Mouse (Mus musculus) thymus, postnatal 25 days (tissue): Measurements from ENCODE around the gene Agbl4.
A peak's percentile ranks its signal among the peaks of the same experiment; 100 is the strongest.

ENCODE experiments used
- DNase-seq: peaks from one replicate; pipeline ENCODE4 v3.0.0; 2022

The Agbl4 gene

DNA sequence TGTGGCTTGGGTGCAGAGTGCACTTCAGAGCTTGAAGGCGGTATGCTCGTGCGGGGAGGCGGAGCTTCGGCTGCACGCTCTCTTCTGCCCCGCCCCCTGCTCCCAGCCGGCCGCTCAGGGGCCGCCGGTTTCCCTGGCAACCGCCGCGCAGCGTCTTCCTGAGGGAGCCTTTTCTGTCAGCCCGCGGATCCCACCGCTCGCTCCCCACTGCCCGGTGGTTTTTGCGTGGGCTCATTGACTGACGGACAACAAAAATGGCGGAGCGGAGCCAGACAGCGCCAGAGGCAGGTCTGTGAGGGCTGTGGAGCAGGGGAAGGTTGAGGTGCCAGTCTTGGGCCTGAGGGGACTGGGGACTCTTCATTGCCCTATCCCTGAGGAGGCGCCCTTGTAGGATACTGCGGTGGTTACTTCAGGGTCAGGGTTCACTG lies at the start of gene Agbl4:
TSS of gene Agbl4 (plus strand) at position 44 of the 428 bp plus-strand sequence.
- DNase-seq, result peak; percentile 16

DNA sequence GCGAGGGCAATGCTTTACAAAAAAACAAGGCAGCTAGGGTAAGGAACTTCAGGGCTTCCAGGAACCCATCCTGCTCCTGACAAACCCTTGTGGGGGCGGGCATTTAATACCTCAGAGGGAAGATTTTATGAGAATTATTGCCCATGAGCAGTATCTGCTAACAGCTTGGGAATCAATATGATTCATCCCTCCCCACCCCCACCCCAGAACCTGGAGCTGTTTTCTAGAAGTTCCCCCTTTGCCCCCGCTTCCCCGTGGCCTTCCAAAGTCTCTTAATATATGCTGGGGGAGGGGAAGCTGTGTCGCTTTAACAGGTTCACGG lies 46.6 kb upstream of the Agbl4 start:
- no peak for DNase-seq

DNA sequence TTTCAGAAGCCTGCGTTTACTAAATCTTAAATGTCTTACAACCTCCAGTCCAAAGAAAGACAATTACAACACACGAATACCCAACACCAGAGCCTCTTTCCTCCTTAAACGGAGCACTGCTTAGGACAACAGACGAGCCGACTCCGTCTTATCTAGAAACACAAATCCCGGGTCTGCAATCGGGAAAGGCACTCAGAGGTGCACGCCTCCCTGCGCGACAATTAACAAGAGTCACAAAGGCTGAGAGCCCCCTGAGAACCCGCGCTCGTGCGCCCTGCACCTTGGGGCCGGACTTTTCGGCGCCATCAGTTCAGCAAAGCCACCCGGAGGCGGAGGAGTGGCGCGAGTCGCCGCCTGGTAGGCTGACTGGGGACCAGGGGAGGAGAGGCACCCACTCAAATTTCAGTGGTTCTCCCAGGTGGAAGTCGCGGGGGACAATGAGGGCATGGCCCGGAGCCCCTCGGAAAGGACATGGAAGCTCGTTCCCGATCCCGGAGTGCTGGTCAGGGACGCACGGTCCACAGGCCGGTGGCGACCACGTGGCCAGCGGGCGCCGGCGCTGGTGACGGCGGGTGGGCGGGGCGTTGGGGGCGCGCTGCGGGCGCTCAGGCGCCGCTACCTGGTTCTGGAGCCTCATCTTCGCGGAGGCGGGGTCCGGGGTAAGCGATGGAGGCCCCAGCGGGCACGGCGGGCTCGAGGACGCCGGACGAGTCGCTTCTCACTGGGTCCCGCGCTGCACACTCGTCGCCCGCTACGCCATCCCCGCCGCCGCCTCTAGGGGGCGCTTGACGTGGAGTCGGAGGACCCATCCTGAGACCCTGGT lies 46.1 kb upstream of the Agbl4 start, which contains the start of gene Elavl4:
TSS of gene Elavl4 (minus strand) at position 732 of the 823 bp plus-strand sequence.
- peak; percentile 20 for DNase-seq

DNA sequence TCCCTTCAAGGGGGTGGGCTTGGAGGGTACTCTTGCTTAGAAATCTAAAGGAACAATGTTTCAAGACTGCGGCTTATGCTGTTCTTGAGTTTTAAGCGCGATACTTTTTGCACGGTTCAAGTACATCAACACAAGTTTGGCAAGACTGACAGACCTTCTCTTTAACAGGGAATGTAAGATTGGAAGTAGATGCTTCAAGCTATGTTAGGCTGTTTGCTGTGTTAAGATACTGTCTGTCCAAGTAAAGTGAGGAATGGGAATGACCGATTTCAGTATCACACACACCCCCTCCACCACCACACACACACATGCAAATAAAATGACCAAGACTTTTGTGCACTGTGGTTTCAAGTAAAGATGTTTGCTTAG lies 45.5 kb upstream of the Agbl4 start:
- DNase-seq, result no peak

DNA sequence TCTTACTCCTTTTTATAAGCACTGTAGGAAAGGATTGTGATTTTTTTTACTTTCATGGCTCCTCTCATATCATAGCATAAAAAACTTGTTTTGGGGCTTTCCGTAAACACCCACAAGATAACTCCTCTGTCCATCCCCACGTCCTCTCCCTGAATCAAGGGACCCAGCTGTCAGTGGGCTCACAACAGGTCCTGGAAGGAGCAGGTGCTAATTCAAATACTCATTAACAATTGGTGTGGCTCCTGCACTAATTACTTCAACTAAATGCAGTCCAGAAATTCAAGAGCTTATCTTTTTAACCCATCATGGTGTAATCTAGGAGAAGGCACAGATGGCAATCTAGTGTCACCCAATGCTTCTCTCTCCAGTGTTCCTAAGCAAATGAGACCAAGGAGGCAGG lies 36.9 kb upstream of the Agbl4 start:
- DNase-seq, result no peak

DNA sequence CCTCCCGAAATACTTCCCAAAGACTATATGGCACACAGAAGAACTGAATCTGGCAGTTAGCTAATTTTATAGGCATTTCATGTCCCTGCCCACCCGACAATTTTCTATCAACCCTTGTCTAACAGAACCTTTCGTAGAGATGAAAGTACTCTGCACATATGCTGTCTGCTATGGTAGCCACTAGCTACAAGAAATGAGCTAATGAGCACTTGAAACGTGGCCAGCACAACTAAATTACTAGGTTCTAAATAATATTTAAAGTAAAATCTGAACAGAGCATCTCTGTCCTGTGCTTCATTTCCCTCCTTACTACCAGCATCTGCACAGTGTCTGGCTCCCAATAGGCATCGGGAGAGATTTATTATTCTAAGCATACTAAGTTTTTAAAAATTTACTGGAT lies 1.2 kb upstream of the Agbl4 start:
- no peak for DNase-seq

DNA sequence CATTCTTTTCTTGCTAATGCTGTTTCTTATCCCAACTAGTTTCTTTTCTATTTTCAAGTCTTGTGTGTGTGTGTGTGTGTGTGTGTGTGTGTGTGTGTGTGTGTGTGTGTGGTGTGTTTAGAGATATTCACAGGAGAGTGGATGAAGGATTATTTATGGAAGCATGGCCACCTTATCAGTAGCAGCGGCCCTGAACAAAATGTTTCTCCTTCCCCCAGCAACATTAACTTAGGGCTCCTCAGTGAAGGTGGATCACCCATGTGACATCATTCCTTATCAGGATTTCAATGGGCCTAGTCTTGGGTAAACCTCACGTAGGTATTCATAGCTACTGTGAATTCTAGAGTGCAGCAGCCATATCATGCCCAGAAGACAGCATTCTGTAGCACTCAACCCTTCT lies 22.8 kb downstream of the Agbl4 start:
- DNase-seq, result no peak

DNA sequence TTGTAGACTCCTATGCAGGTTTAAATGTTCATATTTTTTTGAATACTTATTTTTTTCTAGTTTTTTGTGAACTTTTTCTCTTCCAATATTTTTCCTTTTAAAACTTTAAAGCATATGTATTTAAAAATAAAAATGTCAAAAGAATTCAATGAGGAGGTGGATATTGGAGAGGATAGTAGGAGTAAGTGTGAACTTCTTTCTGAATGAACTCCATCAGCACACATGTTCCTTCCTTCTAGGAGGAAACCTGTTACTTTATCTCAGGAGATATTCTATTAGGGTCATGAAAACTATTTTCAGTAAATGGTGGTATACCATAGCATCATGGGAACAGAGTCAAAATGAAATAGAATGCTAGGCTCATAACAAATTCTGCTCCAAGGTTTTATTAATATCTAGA lies 30.2 kb downstream of the Agbl4 start:
- DNase-seq, result no peak

DNA sequence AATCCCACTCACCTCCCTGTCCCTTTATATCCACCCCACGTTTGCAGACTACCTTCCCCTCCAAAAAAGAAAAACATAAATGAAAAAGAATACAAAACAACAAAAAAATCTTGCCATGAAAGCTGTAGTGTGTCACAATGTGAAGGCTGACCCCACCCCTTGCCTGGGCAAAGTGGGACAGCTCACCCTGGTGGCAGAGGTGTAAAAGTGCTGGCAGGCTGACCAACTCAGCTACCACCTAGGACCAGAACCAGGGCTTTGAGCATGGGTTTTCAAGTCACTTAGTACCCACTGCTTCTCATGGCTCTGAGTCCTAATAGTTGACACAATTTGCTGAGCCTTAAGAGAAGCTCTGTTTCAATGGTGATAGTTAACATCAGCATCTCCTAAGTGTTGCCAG lies 96.9 kb downstream of the Agbl4 start:
- no peak for DNase-seq

DNA sequence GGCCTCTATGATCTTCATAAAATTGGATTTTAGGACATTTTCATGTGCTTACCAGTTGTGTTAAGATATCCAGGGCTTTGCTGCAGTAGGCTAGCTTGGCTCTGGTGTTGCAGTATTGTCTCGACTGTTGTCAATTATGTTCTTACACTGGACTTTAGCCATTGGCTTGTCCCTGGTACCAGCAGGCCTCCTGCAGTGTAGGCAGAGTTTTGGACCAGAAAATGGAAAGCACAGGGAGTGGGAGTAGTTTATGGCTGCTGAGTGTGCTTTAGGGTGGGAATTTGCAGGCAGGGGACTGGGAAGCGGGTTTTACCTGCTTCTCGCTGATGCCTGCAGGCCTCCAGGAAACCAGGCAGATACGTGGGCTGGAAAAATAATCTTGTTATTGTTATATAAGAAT lies 132.3 kb downstream of the Agbl4 start:
- DNase-seq, result no peak

DNA sequence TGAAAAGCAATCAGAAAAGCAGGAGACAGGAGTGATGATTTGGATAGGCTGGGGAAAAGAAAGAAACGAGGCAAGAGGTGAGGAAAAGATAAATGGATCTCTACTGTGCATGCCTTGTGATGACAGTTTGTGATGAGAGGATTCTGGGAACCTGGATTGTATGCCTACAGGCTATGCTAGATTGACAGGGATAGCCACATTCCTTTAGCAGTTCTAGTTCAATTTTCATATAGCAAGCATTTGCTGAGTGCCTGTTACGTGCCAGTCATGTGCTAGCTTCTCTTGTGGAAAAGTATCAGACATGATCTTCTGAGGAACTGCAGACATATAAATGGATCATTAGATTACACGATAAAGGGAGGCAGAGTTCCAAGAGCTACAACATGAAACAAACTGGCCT lies 151.8 kb downstream of the Agbl4 start:
- DNase-seq, result no peak

DNA sequence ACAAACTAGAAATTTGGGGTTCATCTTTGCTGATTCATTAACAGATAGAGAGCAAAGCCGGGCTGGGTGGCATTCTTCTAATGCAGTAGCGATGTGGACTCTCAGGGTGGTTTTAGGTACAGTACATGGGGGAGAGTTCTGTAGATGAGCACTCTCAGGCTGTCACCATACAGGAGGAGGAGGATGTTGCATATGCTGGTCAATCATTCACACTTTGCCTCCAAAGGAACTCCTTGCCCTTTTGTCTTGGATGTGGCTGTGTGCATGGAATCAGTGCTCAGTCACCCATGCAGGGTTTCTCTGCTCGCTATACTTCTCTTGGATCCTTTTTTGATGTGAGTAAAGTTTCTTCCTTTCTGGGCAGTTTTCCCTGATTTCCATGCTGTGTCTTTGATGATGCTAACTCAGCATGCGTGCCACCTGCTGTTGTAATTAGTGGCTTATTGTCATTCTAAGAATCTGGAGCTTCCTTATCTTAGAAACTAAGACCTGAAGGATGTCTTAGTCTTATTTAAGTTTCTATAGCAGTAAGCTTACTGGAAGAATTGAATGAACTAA lies 200.3 kb downstream of the Agbl4 start:
- DNase-seq, result no peak

DNA sequence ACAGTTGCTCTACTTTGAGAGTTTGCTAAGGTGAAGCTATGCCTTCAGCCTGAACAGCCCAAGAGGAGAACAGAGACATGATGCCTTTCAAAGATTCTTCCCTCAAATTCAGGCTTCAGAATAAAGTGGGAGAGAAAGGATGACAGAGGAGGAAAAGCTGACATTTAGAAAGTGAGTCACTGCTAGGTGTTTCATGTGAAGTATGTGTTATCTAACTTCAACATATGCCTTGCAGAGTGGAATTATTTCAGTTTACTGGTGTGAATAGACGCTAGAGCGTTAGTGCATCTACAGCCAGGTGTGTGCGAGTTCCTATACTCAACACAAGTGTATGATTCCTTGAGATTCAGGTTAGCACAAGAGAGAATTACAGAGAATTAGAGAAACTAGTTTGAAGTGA lies 244.0 kb downstream of the Agbl4 start:
- no peak for DNase-seq

DNA sequence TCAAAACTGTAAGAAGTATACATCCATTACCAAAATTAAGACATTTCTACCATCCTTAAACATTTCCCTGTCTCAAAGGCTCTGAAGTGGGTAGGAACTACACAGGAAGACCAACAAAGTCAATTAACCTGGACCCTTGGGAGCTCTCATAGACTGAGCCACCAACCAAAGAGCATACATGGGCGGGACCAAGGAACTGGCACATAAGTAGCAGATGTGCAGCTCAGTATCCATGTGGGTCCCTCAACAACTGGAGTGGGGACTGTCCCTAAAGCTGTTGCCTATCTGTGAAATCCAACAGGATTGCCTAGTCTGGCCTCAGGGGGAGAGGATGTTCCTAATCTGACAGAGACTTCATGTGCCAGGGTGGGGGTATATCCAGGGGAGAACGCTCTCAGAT lies 265.5 kb downstream of the Agbl4 start:
- DNase-seq, result no peak

DNA sequence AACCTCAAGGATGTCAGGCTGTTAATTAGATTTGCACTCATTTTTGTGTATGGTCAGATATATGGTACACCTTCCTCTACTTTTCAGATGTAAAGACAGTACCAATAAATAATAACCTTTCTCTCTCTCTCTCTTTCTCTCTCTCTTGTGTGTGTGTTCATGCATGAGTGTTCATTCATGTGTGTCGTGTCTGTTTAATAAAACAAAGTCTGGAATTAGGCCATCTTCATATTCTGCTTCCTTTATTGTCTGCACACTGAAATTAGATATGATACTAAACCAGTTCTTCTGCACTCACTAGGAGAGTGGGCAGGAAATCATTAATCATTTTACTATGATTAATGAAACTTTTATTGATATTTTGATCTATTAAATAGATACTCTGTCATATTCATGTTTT lies 276.7 kb downstream of the Agbl4 start:
- no peak for DNase-seq

DNA sequence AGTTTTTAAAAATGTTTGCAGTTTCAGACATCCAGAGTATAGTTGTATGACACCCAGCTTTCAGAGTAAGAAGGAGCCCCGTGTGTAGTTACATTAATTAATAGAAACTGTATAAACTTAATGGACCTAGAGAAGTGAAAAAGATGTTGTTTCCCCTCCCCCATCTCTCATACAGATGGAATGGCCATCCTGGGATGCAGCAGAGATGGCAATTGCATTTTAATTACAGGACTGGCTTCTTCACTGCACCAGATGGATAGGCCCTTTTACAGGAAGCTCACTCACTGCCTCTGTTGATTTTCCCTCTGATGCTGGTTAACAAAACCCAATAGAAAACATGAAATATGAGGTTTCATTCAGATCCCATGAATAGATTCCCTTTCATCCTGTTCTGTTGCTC lies 337.7 kb downstream of the Agbl4 start:
- DNase-seq, result no peak

DNA sequence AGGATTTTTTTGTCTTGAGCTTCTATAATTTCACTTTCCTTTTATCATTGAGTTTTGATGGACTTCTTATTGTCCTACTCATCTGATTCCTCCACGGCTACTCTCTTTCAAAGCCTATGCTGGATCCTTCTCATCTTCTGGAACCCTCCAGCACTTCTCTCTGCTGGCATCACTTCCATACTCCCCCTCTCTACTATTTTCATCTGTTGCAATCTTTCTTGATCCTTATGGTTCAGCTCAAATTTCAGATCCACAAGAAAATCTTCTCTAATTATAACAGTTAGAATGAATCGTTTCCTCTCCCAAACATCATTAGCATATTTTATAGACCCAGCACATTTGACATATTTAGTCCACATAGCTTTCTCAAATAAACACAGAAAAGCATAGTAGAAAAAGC lies 360.5 kb downstream of the Agbl4 start:
- DNase-seq, result no peak

DNA sequence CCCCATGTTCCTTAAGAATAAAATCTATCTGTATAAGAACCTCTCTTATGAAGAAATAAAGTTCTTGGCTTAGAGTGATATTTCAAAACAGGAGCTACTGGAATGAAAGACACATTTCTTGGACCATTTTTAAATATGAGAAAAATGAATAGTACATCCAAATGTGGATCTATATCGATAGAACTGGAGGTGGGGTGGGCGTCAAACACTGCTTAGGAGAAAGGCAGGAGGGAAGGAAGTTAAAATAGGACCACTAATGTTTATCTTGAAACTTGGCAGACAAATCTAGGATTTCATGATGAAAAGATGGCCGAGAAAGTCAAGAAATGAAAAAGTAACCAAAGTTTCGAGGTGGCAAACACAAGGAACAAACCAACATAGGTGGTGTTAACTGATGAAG lies 391.1 kb downstream of the Agbl4 start:
- no peak for DNase-seq

DNA sequence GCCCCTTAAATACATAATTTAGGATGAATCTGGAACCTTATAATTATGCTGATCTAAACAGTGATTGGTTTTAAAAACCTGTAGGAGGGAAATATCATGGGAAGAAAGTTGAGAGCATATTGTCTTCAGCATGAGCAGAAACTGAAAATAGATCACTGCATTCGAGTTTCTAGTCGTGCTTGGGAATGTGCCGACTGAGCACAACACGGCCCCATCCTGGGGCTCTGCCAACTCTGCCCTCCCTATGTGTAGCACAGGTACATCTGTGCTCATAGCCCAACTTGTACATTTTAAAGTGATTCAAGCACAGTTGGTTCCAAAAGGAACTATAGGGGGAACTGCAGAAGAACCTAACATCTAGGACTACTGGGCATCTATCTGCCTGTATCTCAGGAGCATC lies 402.4 kb downstream of the Agbl4 start:
- DNase-seq, result no peak

DNA sequence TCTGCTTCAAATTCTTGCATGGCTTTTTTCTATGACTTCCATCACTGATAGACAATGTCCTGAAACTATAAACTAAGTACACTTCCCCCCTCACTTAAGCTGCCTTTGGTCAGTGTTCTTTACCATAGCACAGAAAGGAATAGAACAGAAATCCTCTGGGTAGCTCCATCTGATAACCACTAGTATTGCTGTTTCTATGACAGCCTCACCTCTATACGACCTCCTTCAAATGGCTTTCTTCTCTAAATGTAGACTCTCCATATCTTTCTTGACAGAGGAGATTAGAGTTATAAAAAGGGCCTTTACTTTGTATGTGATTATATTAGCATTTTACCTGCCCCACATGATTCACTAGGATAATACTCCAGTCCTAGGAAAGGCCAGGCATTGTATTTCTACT lies 413.5 kb downstream of the Agbl4 start:
- no peak for DNase-seq

DNA sequence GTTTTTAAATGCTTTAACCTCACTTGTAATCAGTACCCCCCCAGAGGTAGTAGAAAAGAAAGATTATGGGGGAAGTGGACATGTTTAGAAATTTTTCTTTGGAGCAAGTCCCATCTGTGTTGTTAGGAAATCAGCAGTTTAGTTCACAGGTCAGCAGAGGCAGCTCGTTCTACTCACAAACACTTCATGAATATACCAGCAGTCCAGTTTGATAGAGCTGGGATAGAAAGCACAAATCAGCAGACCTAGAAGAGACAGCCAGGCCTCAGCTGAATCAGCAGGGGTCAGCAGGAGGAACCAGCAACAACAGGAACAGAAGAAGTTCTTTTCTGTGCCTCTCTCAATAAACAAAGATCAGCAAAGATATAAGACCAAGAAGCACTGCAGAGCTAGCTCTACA lies 435.3 kb downstream of the Agbl4 start:
- DNase-seq, result no peak

DNA sequence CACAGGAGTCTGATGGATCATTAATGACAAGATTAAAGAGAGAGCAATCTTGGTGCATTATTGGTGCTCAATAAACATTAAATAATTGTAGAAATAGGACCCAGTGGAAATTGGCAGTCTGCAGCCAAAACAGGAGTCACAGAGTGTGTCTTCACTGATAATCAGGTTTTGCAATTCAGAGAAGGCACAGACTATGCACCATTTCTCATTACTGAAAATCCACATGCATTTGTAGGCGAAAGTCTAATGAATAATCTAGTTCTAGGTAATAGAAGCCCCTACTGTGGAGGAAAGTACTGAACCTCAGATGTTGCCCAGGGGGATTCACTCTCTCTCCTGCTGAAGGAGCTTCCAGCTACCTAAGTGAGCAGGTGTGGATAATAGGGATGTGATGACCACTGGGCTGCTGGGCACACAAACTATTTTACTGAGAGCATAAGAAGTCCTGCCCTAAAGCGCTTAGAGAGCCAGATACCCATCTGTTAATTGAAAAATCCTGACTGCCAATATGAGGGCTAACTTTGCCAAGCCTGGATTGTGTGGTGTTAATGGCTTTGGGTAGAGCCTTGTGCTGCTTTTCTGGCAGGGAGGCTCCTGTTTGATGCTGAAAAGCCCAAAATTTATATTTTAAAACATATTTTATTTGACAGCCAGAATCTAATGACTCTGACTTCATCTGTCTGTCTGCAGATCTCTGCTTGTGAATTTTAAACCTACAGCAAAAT lies 482.4 kb downstream of the Agbl4 start:
- DNase-seq, result no peak

DNA sequence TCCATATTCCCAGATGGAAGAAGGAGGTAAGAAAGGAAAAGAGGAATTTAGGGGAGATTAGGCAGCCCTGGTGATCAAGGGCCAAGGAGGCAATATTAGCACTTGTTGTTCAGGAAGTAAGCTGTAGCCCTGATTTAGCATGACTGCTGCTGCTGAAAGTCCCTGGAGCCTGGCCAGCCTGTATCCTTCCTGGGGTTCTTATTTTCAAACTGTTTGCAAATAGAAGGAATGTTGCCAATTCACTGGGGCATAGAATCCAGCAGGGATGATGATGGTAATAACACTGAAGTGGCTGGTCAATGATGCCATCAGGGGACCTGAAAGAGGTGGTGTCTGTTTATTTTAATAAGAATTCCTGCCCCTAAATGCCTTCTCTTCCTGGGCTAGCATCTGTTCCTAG lies 518.6 kb downstream of the Agbl4 start:
- DNase-seq, result no peak

DNA sequence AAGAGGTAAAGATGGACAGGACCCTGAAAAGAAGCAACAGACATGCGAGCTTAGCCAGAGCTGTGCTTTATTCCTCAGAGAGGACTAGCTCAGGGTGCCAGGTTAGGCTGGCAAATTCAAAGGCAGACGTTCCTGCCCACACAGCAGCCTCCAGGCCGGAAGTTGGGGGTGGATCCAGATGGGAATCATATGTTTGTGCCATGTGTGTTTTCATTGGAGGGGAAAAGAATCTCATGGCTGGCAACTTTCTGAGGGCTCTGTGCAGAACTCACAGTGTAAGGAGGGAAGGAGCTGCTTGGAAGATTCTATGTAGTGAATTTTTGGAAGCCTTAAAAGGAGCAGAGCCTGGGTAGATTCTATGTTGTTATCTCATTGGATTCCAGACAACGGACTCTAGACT lies 519.1 kb downstream of the Agbl4 start:
- DNase-seq, result no peak
